Mouse (Mus musculus): Measurements from ENCODE around the gene Tmem181a. TPM values are rescaled to one million over a fixed set of nuclear protein-coding genes. Genes with fewer than 3 reads are reported as not detected.
"Not testable (repeated sequence)": the region's sequence is repeated elsewhere in the genome, so short reads cannot be mapped to it uniquely, and the experiment has no call there.

Tmem181a gene
- polyA plus RNA-seq, 1 experiment from 2014 or later: 32.5 TPM

DNA sequence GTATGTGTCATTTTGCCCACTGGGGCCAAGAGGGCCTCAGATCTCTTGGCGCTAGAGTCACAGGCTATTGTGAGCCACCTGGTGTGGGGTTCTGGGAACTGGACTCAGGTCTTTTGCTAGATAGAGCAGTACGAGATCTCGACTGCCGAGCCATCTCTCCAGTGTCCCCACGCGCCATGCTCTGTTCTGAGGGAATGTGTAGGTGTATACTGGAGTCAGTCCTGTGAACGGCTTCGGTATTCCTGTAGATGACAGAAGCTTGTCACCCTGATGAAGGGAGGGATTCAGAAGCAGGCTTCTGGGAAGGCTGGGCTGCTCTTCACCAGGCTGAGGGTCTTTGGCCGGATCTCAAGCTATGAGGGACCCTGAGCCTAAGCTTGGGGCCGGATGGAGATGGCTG is 23.1 kb downstream of the Tmem181a start:
- H3K4me3 ChIP-seq (replicated peaks); H3K9ac ChIP-seq (replicated peaks); H3K27ac ChIP-seq; H3K27me3 ChIP-seq; ATAC-seq; H3K9me3 ChIP-seq; H3K36me3 ChIP-seq; H3K4me1 ChIP-seq (replicated peaks); H3K4me2 ChIP-seq (replicated peaks): not testable (repeated sequence)
- 86% methylated on average over 8 of the region's 10 CpGs for WGBS

DNA sequence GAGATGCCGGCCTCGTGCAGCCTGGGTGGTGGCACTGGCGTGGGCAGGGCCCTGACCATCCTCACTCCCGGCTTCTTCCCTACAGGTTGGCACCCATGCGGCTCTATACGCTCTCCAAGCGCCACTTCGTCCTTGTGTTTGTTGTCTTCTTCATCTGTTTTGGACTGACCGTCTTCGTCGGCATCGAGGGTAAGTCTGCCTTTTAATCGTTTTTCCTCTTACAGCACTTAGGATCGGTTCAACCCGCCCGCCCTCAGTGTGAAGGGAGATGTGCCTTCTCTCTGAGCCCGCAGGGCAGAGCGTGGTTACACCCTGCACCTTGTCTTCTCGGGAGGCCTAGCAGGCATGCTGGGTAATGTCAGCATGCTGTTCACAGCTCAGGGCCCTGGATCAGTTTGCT is 23.9 kb downstream of the Tmem181a start:
- not testable (repeated sequence) for H3K4me3 ChIP-seq (replicated peaks); H3K27me3 ChIP-seq; H3K4me1 ChIP-seq (replicated peaks); H3K9ac ChIP-seq (replicated peaks); H3K36me3 ChIP-seq; H3K9me3 ChIP-seq; ATAC-seq; H3K4me2 ChIP-seq (replicated peaks); H3K27ac ChIP-seq
- WGBS: 98% methylated on average over 18 of the region's 19 CpGs

DNA sequence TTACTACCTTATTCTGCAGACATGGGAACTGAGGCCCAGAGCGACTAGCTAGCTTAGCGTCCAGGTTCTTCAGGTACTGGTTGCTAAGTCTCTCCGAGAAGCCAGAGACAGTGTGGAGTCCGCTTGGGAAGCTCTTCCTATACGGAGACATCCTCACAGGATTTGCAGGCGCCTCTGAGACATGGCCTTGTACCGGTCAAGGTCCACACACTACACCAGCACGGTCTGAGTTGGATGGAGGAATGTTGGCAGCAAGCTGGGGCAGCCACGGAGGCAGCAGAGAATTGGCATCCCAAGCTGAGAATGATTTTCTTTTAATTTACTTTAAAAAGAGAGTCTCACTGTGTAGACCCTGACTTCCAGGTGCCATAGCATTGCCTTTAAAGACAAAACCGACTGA is 26.5 kb downstream of the Tmem181a start:
- not testable (repeated sequence) for H3K36me3 ChIP-seq; H3K9ac ChIP-seq (replicated peaks); H3K9me3 ChIP-seq; H3K4me1 ChIP-seq (replicated peaks); H3K27ac ChIP-seq; H3K4me2 ChIP-seq (replicated peaks); H3K4me3 ChIP-seq (replicated peaks); H3K27me3 ChIP-seq; ATAC-seq
- 95% methylated on average over 8 of the region's 10 CpGs for WGBS

DNA sequence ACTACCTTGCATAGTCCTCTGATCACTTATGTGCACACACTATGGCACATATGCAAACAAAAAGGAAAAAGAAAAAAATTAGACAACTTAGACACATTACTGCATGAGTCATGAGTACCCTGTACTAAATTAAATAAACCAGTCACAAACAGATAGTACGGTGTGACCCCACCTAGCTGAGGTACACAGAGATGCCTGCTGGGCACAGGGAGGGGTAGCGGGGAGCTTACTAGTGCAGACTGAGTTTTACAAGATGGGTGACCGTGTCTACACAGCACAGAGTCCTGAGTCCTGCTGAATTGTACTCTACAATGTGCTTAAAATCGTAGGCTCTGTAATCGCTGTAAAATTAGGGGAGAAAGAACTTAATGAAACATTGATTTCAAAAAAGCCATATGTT is 29.5 kb downstream of the Tmem181a start:
- not testable (repeated sequence) for H3K36me3 ChIP-seq; H3K4me3 ChIP-seq (replicated peaks); H3K4me1 ChIP-seq (replicated peaks); H3K9me3 ChIP-seq; H3K27me3 ChIP-seq; ATAC-seq; H3K9ac ChIP-seq (replicated peaks); H3K4me2 ChIP-seq (replicated peaks); H3K27ac ChIP-seq
- WGBS: 94% methylated on average over 5 of the region's 5 CpGs

DNA sequence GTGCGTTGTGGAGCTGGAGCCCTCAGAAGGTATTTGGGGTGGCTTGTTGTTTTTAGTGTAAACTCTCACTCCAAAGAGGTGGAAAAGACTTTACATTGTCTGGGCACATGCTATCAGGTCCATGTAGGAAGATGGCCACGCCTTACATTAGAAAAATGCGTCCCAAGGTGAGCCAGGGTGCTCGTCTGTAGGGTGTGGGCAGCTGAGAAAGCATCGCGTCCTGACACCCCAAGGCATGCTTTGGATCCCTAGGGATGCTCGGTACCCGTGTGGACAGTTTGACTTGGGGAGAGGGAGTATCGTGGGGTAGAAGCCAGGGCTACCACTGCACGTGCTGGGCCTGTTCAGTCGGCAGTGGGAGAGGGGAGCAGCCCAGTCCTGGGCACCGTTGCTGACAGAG is 32.4 kb downstream of the Tmem181a start:
- H3K27ac ChIP-seq; ATAC-seq; H3K4me2 ChIP-seq (replicated peaks); H3K9me3 ChIP-seq; H3K36me3 ChIP-seq; H3K27me3 ChIP-seq; H3K9ac ChIP-seq (replicated peaks); H3K4me1 ChIP-seq (replicated peaks); H3K4me3 ChIP-seq (replicated peaks): not testable (repeated sequence)
- 95% methylated on average over 12 of the region's 12 CpGs for WGBS

DNA sequence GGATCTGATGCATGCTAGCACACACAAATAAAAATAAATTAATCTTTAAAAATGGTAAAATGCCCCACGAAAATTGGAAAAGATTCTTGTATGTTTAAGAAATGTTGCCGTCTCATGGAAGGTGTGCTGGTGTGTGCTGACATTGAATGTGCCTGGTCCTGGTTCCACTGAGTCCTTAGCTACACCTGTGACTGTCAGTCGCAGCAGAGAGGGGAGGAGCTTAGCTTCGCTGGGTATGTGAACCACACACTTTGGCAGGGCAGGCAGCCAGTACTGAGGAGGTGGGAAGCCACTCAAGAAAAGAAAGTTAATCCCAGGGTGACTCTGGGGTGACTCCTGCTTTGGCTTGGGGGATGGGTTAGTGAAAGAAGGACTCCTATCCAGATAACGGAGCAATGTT is 37.2 kb downstream of the Tmem181a start:
- no CpG with 5 or more reads among the region's 5 CpGs for WGBS
- H3K4me2 ChIP-seq (replicated peaks); H3K9me3 ChIP-seq; H3K9ac ChIP-seq (replicated peaks); H3K4me3 ChIP-seq (replicated peaks); H3K27me3 ChIP-seq; H3K27ac ChIP-seq; H3K36me3 ChIP-seq; ATAC-seq; H3K4me1 ChIP-seq (replicated peaks): not testable (repeated sequence)

DNA sequence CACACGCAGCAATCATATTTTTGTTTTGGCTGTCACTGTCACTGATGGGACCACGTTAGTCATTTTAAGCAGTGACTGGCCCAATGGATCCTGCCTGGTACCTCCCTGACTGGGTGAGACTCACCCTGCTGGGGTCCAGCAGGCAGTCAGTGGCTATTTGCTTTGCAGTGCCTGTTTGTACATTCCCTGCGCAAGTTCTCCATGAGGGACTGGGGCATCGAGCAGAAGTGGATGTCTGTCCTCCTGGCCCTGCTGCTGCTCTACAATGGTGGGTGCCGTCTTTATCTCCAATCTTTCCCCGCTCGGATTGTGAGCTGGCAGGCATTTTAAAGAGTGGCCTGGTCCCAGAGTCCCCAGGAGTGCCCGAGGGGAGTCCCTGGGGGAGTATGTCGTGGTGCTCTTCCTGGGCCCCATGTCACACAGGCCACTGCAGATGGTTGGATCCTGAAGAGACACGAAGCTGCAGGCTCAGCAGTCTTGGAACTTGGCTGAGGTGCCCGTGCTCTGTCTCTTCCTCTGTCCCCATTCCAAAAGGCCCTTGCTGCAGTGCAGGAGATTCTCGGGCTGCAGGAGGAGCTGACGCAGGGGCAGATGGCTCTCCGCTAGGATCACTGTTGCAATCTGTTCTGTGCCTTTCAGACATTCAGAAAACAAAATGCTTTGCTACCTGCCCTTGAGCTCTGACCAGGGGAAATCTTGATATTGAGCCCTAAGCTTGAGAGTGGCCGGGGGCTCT is 40.6 kb downstream of the Tmem181a start:
- H3K4me2 ChIP-seq (replicated peaks); H3K36me3 ChIP-seq; H3K9me3 ChIP-seq; H3K4me1 ChIP-seq (replicated peaks); H3K27ac ChIP-seq; H3K4me3 ChIP-seq (replicated peaks); H3K27me3 ChIP-seq; ATAC-seq; H3K9ac ChIP-seq (replicated peaks): not testable (repeated sequence)
- 89% methylated on average over 9 of the region's 15 CpGs for WGBS

DNA sequence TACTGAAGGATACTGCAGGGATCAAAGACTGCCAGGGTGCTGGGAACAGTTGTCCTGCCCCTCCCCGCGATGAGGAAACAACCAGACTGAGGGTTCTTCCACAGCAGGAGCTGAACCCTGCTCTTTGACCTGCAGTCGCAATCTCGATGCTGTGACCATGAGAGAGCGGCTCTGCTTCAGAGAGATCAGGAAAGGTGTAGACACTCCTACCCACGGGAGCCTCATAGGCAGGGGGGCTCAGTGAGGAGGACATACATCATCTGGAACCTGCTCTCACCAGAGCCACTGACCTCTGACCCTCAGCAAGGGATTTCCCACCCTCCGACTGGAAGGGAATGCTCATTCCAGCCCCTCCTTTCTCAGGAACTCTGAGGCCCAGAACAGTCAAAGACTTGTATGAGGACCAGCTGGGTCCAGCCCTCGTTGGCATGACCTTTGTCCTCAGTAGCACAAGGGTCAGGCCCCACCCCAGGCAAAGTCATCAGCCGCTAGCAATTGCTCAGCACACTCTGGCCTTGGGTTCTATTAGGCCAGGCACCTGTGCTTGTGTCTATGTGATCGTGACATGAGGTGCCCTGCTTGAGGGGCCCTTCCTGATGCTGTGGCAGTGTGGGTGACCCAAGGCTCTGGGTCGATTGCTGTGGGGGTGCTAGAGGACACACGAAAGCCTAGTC is 43.7 kb downstream of the Tmem181a start:
- 0 out of 2 replicates have a peak, but pooled peaks have one; percentile 41 for ATAC-seq
- H3K4me3 ChIP-seq (replicated peaks); H3K4me1 ChIP-seq (replicated peaks); H3K9ac ChIP-seq (replicated peaks); H3K36me3 ChIP-seq; H3K27me3 ChIP-seq; H3K27ac ChIP-seq; H3K4me2 ChIP-seq (replicated peaks); H3K9me3 ChIP-seq: not testable (repeated sequence)
- WGBS: 81% methylated on average over 6 of the region's 12 CpGs

DNA sequence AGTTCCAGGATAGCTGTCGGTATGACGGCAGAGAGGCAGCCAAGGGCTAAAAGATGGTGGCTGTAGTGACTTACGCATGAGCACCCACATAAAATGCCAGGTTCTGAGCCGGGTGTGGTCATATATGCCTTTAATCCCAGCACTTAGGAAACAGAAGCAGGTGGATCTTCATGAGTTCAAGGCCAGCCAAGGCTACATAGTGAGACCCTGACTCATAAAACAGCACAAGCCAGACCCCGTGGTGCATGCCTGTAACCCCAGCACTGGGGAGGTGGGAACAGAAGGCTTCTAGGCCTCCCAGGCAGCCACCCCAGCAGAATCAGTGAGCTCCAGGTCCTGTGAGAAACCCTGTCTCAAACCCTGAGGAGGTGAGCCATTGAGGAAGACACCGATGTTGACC is 48.2 kb downstream of the Tmem181a start:
- H3K27me3 ChIP-seq; H3K9ac ChIP-seq (replicated peaks); H3K4me3 ChIP-seq (replicated peaks); H3K4me2 ChIP-seq (replicated peaks); ATAC-seq; H3K9me3 ChIP-seq; H3K36me3 ChIP-seq; H3K27ac ChIP-seq; H3K4me1 ChIP-seq (replicated peaks): not testable (repeated sequence)
- 96% methylated on average over 5 of the region's 6 CpGs for WGBS

DNA sequence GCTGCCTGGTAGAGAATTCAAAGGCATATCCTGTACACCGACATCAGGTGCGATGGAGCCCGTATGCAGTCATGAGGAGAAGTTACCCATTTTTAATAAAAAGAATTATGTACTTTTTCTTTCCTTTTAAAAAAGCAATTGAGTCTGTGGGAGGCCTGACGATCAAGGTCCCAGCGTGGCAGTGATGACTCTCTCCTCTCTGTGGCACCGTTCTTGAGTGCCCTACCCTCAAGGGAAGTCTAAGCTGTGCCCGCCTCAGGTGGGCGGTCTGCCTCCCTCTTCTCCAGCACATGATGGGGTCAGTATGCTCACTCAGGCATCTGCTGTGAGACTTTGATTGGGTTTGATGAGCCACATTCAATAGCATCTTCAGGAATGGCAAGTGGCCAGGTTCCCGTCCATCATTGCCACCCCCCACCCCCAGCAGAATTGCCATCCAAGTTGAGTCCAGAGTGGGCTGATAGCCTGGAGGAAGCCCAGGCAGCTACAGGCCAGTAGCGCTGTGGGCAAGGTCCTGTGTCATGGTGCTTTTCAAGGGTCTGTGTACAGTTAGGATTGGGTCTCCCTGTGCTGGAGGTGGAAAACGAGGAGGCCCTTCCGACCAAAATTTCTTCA is 49.1 kb downstream of the Tmem181a start:
- not testable (repeated sequence) for H3K4me3 ChIP-seq (replicated peaks); H3K36me3 ChIP-seq; H3K27ac ChIP-seq; H3K4me1 ChIP-seq (replicated peaks); H3K9ac ChIP-seq (replicated peaks); H3K27me3 ChIP-seq; H3K9me3 ChIP-seq; ATAC-seq; H3K4me2 ChIP-seq (replicated peaks)
- 93% methylated on average over 12 of the region's 12 CpGs for WGBS

DNA sequence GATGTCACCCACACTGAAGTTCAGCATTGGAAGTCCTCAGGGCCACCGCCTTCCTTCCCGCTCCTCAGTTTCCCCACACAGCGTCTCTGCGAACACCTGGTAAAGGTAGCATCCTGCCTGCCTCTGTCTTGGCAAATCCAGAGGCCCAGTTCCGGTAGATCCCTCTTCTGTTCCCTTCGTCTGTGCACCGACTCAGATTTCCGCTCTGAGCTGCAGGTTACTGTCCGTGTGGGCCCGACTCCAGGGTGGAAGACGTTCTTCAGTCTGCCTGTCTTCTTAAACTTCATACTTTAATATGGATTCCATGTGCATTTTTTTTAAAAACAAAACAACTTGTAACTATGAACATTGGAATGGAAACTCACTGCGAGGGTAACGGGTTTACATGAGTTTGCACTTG is 49.8 kb downstream of the Tmem181a start:
- not testable (repeated sequence) for H3K9me3 ChIP-seq; ATAC-seq; H3K4me3 ChIP-seq (replicated peaks); H3K27ac ChIP-seq; H3K36me3 ChIP-seq; H3K4me2 ChIP-seq (replicated peaks); H3K9ac ChIP-seq (replicated peaks); H3K27me3 ChIP-seq; H3K4me1 ChIP-seq (replicated peaks)
- 94% methylated on average over 9 of the region's 13 CpGs for WGBS

DNA sequence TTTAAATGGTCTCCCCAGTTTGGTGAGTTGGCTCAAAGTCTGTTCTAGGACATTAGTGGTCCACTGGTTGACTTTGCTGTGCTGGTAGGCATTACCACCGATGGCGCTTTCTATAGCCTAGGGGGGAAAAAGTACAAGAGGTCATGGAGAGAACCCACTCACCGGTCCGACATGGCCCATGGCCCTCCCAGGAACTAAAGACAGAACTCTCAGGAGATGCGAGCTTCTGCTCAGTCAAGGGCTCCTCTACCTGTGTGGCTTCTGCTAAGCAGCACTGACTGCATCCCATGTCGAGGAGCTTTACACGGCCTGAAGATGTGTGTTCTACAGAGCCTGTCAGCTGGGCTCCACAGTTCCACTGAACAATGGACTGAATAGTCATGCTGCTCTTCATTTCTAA is 55.1 kb downstream of the Tmem181a start:
- H3K4me2 ChIP-seq (replicated peaks); ATAC-seq; H3K9ac ChIP-seq (replicated peaks); H3K4me3 ChIP-seq (replicated peaks); H3K36me3 ChIP-seq; H3K9me3 ChIP-seq; H3K27me3 ChIP-seq; H3K27ac ChIP-seq; H3K4me1 ChIP-seq (replicated peaks): not testable (repeated sequence)
- WGBS: 94% methylated on average over 7 of the region's 7 CpGs

Data from midbrain, embryonic 13.5 days (tissue).